Mouse (Mus musculus) intestine, postnatal 0 days (tissue): ENCODE measurements around the gene Rex1bd. TPM values are rescaled to one million over a fixed set of nuclear protein-coding genes. Genes with fewer than 3 reads are reported as not detected.

Experiments
- ATAC-seq: fragments of 200-750 bp; cut with Nextera tagmentation; 2 replicates; pipeline ENCODE4 v1.8.0; 2017; ENCODE audit warnings: mild to moderate bottlenecking, moderate TSS enrichment, moderate library complexity
- H3K27ac ChIP-seq: fragments of 300-500 bp; sonication (generic); 2 replicates; pipeline ENCODE4 v1.5.1; 2014; ENCODE audit warnings: mild to moderate bottlenecking, low read depth, low read length, moderate library complexity
- H3K27me3 ChIP-seq: fragments of 300-500 bp; sonication (generic); replicated peaks from 2 replicates; pipeline ENCODE4 v1.6.1; 2014; ENCODE audit warnings: low read length, mixed read lengths; ENCODE audit not compliant: control insufficient read depth, insufficient read depth
- H3K36me3 ChIP-seq: fragments of 300-500 bp; sonication (generic); 2 replicates; pipeline ENCODE4 v1.6.1; 2014; ENCODE audit warnings: mild to moderate bottlenecking, moderate library complexity; ENCODE audit not compliant: control insufficient read depth, insufficient read depth
- H3K4me1 ChIP-seq: fragments of 300-500 bp; sonication (generic); replicated peaks from 2 replicates; pipeline ENCODE4 v1.6.1; 2014; ENCODE audit warnings: antibody characterized with exemption, low read length, mixed read lengths; ENCODE audit not compliant: control insufficient read depth, insufficient read depth
- H3K4me2 ChIP-seq: fragments of 300-500 bp; sonication (generic); replicated peaks from 2 replicates; pipeline ENCODE4 v1.6.1; 2014; ENCODE audit warnings: low read depth, mild to moderate bottlenecking, moderate library complexity
- H3K4me3 ChIP-seq: fragments of 300-500 bp; sonication (generic); 2 replicates; pipeline ENCODE4 v1.5.1; 2014; ENCODE audit warnings: low read depth, low read length
- H3K9ac ChIP-seq: fragments of 300-500 bp; sonication (generic); 2 replicates; pipeline ENCODE4 v1.6.1; 2014; ENCODE audit warnings: mild to moderate bottlenecking, low read depth, low read length
- H3K9me3 ChIP-seq: fragments of 300-500 bp; sonication (generic); 2 replicates; pipeline ENCODE4 v1.6.1; 2016; ENCODE audit warnings: mixed run types; ENCODE audit not compliant: control insufficient read depth
- CTCF ChIP-seq: sonication (generic); IDR thresholded peaks from 2 replicates; pipeline ENCODE4 v1.5.1; 2016; ENCODE audit warnings: low read depth, mild to moderate bottlenecking, control low read depth, antibody characterized with exemption, moderate library complexity
- WGBS: fragments of 180-500 bp; shearing (Covaris S2); extraction: QIAGEN DNeasy Blood & Tissue Kit; methylation state at CpG from one replicate; pipeline ENCODE4 v1.1.7; 2014; 5-methylcytosine and 5-hydroxymethylcytosine counted together
- polyA plus RNA-seq: library from polyadenylated mRNA; unstranded; fragments of >200 nt; fragmentation: Nextera tagmentation; extraction: Ambion mirVana; gene quantifications from 2 replicates; pipeline ENCODE4 v1.2.1, GENCODE M21; 2015

Rex1bd gene
- polyA plus RNA-seq, 1 experiment from 2014 or later: 148 TPM

- Histone ChIP-seq H3K27me3 (no peaks in the 10 kb centered on the region), H3K4me1 (peaks cover 6% of the 10 kb centered on the region; the same call in 1 of the 2 replicates), H3K4me3 (peak within 1 kb of the TSS; percentile 71), H3K27ac (peak within 1 kb of the TSS; percentile 86), H3K9me3 (no peaks in the 10 kb centered on the region), H3K9ac (peak within 1 kb of the TSS; percentile 85), H3K36me3 (no peaks in the 10 kb centered on the region), H3K4me2 (peak within 1 kb of the TSS; percentile 86)
- peak; percentile 90 for ATAC-seq
- no peak for TF ChIP-seq CTCF
- WGBS: under 1% methylated on average over 53 of the region's 53 CpGs
These were observed 30.0 kb downstream of the Rex1bd start, which contains the start of gene Klhl26 for GRCm38 (mm10) chr8:70476333-70477268. Gene Klhl26 (minus strand): TSS chr8:70476968.

- H3K4me3 ChIP-seq: no peak overlapping the region
- no peak overlapping the region for H3K4me2 ChIP-seq
- H3K27ac ChIP-seq: no peak overlapping the region
- H3K27me3 ChIP-seq: no peaks in the 10 kb centered on the region
- no peak overlapping the region for H3K9ac ChIP-seq
- WGBS: 92% methylated on average over 7 of the region's 7 CpGs
- H3K9me3 ChIP-seq: no peaks in the 10 kb centered on the region
- H3K36me3 ChIP-seq: no peaks in the 10 kb centered on the region; the same call in 1 of the 2 replicates
- H3K4me1 ChIP-seq: peaks cover 5% of the 10 kb centered on the region
- ATAC-seq: no peak
- no peak for TF ChIP-seq CTCF
These were observed 34.7 kb downstream of the Rex1bd start for GRCm38 (mm10) chr8:70471856-70472255.

- 63% methylated on average over 2 of the region's 2 CpGs for WGBS
- Histone ChIP-seq H3K9me3 (no peaks in the 10 kb centered on the region), H3K4me3 (no peak overlapping the region), H3K27me3 (no peaks in the 10 kb centered on the region), H3K4me2 (peak overlapping the region; percentile 37), H3K4me1 (peaks cover 5% of the 10 kb centered on the region), H3K36me3 (peaks cover 7% of the 10 kb centered on the region; the same call in 1 of the 2 replicates), H3K9ac (no peak overlapping the region), H3K27ac (peak overlapping the region; percentile 60; the same call in 1 of the 2 replicates)
- 0 out of 2 replicates have a peak, but pooled peaks have one; percentile 6 for TF ChIP-seq CTCF
- ATAC-seq: no peak
These were observed 36.6 kb downstream of the Rex1bd start for GRCm38 (mm10) chr8:70469938-70470337.

GRCm38 (mm10) chr8:70469295-70469916 is 37.1 kb downstream of the Rex1bd start:
- no peak overlapping the region for H3K4me3 ChIP-seq
- WGBS: 28% methylated on average over 10 of the region's 10 CpGs
- no peak overlapping the region for H3K9ac ChIP-seq
- peak overlapping the region; percentile 60 for H3K27ac ChIP-seq
- no peaks in the 10 kb centered on the region for H3K9me3 ChIP-seq
- ATAC-seq: peak; percentile 71
- H3K4me2 ChIP-seq: peak overlapping the region; percentile 37
- peaks cover 5% of the 10 kb centered on the region for H3K4me1 ChIP-seq
- TF ChIP-seq CTCF: no peak
- H3K27me3 ChIP-seq: no peaks in the 10 kb centered on the region
- peaks cover 7% of the 10 kb centered on the region; the same call in 1 of the 2 replicates for H3K36me3 ChIP-seq

- peaks cover 5% of the 10 kb centered on the region for H3K4me1 ChIP-seq
- ATAC-seq: no peak
- no peak overlapping the region for H3K9ac ChIP-seq
- no peaks in the 10 kb centered on the region for H3K27me3 ChIP-seq
- no peaks in the 10 kb centered on the region for H3K9me3 ChIP-seq
- WGBS: 85% methylated on average over 4 of the region's 4 CpGs
- peaks cover 7% of the 10 kb centered on the region; the same call in 1 of the 2 replicates for H3K36me3 ChIP-seq
- H3K27ac ChIP-seq: no peak overlapping the region
- H3K4me2 ChIP-seq: no peak overlapping the region
- TF ChIP-seq CTCF: no peak
- H3K4me3 ChIP-seq: no peak overlapping the region
These were observed 37.8 kb downstream of the Rex1bd start for GRCm38 (mm10) chr8:70468733-70469132.

- no peak for ATAC-seq
- H3K9ac ChIP-seq: no peak overlapping the region
- no peak overlapping the region for H3K4me2 ChIP-seq
- no peak overlapping the region for H3K27ac ChIP-seq
- peaks cover 7% of the 10 kb centered on the region; the same call in 1 of the 2 replicates for H3K36me3 ChIP-seq
- 57% methylated on average over 1 of the region's 1 CpGs for WGBS
- no peaks in the 10 kb centered on the region for H3K9me3 ChIP-seq
- peaks cover 5% of the 10 kb centered on the region for H3K4me1 ChIP-seq
- no peaks in the 10 kb centered on the region for H3K27me3 ChIP-seq
- no peak for TF ChIP-seq CTCF
- no peak overlapping the region for H3K4me3 ChIP-seq
These were observed 38.6 kb downstream of the Rex1bd start for GRCm38 (mm10) chr8:70467907-70468306.
